Mouse (Mus musculus): ENCODE data around the gene Lmf1. TPM values are rescaled to one million over a fixed set of nuclear protein-coding genes. Genes with fewer than 3 reads are reported as not detected.

Gene Lmf1
- polyA plus RNA-seq, 1 experiment from 2014 or later: 18.8 TPM

DNA sequence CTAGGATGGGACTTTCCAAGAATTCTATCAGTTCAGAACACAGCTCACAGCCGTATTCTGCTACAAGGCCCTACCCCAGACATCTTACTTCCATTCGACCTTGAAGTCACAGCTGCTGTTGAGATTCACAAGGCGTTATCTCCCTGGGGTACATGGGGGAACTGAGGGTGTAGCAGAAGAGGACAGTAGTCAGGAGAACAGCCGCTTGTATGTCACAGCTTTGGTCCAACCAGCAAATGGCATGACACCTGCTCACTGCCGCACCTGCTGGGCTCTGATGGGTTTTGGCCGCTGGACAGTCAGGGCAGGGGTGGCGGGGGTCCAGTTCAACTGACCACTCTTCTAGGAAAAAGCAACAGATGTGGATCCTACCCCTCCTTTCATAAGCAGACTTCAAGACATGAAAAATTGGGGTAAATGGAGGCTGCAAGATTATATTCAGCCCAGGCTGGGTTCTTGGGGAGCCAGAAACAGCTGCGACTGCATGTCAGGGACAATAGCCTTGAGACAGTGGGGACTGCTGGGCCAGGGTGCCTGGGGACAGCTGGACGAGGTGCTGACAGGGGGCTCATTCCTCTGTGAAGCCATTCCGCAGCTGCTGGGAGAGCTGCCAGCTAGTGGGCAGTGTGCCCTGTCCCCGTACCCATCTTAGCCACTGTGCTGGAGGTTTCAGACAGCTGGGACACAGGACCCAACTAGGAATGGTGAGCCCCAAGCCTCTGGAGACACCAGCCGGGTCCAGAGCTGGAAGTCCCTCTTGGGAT lies 3.5 kb upstream of the Lmf1 start:
- H3K36me3 ChIP-seq (ENCODE audit: control insufficient read depth, insufficient read depth, low read length): no peaks in the 10 kb centered on the region
- no peak for ATAC-seq

DNA sequence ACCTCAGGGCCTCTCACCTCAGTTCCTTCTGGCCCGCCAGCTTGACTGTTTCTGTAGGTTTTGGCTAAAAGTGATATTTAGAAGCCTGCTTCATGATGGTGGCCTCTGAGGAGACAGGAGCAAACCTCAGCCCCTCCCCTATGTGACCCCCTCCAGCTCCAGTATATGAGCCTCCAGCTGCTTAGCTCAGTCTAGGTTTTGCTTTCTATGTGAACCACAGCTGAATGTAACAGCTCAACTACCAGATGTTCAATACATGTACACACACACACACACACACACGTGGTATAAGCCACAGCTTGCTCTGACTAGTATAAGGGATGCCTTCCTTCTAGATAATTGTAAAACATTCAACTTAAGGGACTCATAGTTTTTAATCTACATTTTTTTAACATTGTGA lies 2.9 kb upstream of the Lmf1 start:
- 76% methylated on average over 2 of the region's 2 CpGs for WGBS

More for the DNA sequence above, 3.5 kb upstream of the Lmf1 start:
- Histone ChIP-seq H3K27ac (ENCODE audit: low read depth, low read length) (no peak overlapping the region), H3K27me3 (replicated peaks; ENCODE audit: control insufficient read depth, insufficient read depth, low read length) (no peaks in the 10 kb centered on the region), H3K9ac (ENCODE audit: low read length) (no peak overlapping the region), H3K4me2 (ENCODE audit: low read length) (no peak overlapping the region), H3K9me3 (replicated peaks; ENCODE audit: control insufficient read depth, low read length) (no peaks in the 10 kb centered on the region), H3K4me3 (ENCODE audit: low read depth, low read length) (no peak overlapping the region), H3K4me1 (ENCODE audit: control insufficient read depth, insufficient read depth, low read length) (peaks cover 15% of the 10 kb centered on the region)
- no peak for DNase-seq (ENCODE audit: low spot score)
- 59% methylated on average over 12 of the region's 12 CpGs for WGBS

DNA sequence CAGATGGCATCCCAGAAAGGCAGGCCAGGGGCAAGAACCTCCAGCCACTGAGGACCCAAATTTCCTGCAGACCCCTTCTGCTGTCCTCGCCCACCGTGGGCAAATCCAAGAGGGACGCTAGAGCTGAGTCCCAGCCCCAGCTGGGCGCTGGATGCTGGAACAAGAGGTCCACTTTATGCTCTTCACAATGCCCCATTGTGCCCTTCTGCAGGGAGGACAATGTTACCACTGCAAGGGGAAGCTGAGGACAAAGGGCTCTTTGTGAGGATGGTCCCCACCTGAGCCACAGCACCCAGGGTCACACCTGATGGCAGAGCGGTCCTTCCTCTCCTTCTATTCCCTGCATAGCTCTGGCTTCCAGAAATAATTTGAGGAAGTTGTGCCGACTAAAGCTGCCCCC lies 1.6 kb upstream of the Lmf1 start:
- WGBS: 25% methylated on average over 6 of the region's 6 CpGs
- Histone ChIP-seq H3K27ac (ENCODE audit: low read depth, low read length) (no peak overlapping the region), H3K9ac (ENCODE audit: low read length) (no peak overlapping the region), H3K27me3 (replicated peaks; ENCODE audit: control insufficient read depth, insufficient read depth, low read length) (no peaks in the 10 kb centered on the region), H3K9me3 (replicated peaks; ENCODE audit: control insufficient read depth, low read length) (no peaks in the 10 kb centered on the region), H3K36me3 (ENCODE audit: control insufficient read depth, insufficient read depth, low read length) (no peaks in the 10 kb centered on the region), H3K4me2 (ENCODE audit: low read length) (no peak overlapping the region), H3K4me3 (ENCODE audit: low read depth, low read length) (no peak overlapping the region), H3K4me1 (ENCODE audit: control insufficient read depth, insufficient read depth, low read length) (peaks cover 6% of the 10 kb centered on the region; the same call in 1 of the 2 replicates)
- DNase-seq (ENCODE audit: low spot score) (no peak), ATAC-seq (no peak)

More for the DNA sequence above, 2.9 kb upstream of the Lmf1 start:
- H3K27me3 ChIP-seq (replicated peaks; ENCODE audit: control insufficient read depth, insufficient read depth, low read length): no peaks in the 10 kb centered on the region
- no peak overlapping the region for H3K27ac ChIP-seq (ENCODE audit: low read depth, low read length)
- no peak overlapping the region for H3K9ac ChIP-seq (ENCODE audit: low read length)
- no peaks in the 10 kb centered on the region for H3K9me3 ChIP-seq (replicated peaks; ENCODE audit: control insufficient read depth, low read length)
- ATAC-seq (no peak), DNase-seq (ENCODE audit: low spot score) (no peak)
- H3K36me3 ChIP-seq (ENCODE audit: control insufficient read depth, insufficient read depth, low read length): no peaks in the 10 kb centered on the region
- no peak overlapping the region for H3K4me2 ChIP-seq (ENCODE audit: low read length)
- H3K4me3 ChIP-seq (ENCODE audit: low read depth, low read length): no peak overlapping the region
- H3K4me1 ChIP-seq (ENCODE audit: control insufficient read depth, insufficient read depth, low read length): peaks cover 9% of the 10 kb centered on the region; the same call in 1 of the 2 replicates

- ATAC-seq (no peak), DNase-seq (ENCODE audit: low spot score) (no peak)
- 44% methylated on average over 2 of the region's 2 CpGs for WGBS
- Histone ChIP-seq H3K4me1 (ENCODE audit: control insufficient read depth, insufficient read depth, low read length) (peaks cover 6% of the 10 kb centered on the region; the same call in 1 of the 2 replicates), H3K9ac (ENCODE audit: low read length) (no peak overlapping the region), H3K27ac (ENCODE audit: low read depth, low read length) (no peak overlapping the region), H3K36me3 (ENCODE audit: control insufficient read depth, insufficient read depth, low read length) (no peaks in the 10 kb centered on the region), H3K9me3 (replicated peaks; ENCODE audit: control insufficient read depth, low read length) (no peaks in the 10 kb centered on the region), H3K4me3 (ENCODE audit: low read depth, low read length) (no peak overlapping the region), H3K4me2 (ENCODE audit: low read length) (no peak overlapping the region), H3K27me3 (replicated peaks; ENCODE audit: control insufficient read depth, insufficient read depth, low read length) (no peaks in the 10 kb centered on the region)
These were observed 1.2 kb upstream of the Lmf1 start for GRCm38 (mm10) chr17:25577702-25578101.

- H3K4me1 ChIP-seq (ENCODE audit: control insufficient read depth, insufficient read depth, low read length): peaks cover 6% of the 10 kb centered on the region; the same call in 1 of the 2 replicates
- H3K4me2 ChIP-seq (ENCODE audit: low read length): peak overlapping the region; percentile 70
- DNase-seq (ENCODE audit: low spot score): no peak
- H3K9ac ChIP-seq (ENCODE audit: low read length): peak overlapping the region; percentile 82
- no peaks in the 10 kb centered on the region for H3K9me3 ChIP-seq (replicated peaks; ENCODE audit: control insufficient read depth, low read length)
- ATAC-seq: peak; percentile 21
- peak overlapping the region; percentile 67 for H3K4me3 ChIP-seq (ENCODE audit: low read depth, low read length)
- H3K36me3 ChIP-seq (ENCODE audit: control insufficient read depth, insufficient read depth, low read length): no peaks in the 10 kb centered on the region
- H3K27ac ChIP-seq (ENCODE audit: low read depth, low read length): peak overlapping the region; percentile 29; the same call in 1 of the 2 replicates
- H3K27me3 ChIP-seq (replicated peaks; ENCODE audit: control insufficient read depth, insufficient read depth, low read length): no peaks in the 10 kb centered on the region
- WGBS: 6% methylated on average over 21 of the region's 21 CpGs
These were observed 605 bp downstream of the Lmf1 start for GRCm38 (mm10) chr17:25579332-25580047.

DNA sequence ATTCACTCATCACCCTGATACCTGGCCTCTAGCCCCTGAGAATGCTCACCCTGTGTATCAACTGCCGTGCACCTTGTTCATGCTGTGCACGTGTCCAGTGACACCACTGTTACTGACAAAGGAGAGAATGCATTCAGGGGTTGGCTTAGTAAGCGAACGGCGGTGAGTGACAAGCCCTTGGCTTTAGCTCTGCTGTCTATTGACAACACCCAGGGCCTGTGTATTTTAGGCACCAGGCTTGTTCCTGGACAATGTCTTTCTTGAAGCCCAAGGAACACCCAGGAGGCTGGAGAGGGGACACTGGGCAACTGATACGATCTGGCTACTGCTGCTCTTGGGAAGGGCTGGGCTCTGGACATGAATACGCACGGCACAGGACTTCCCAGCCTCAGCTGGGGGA lies 3.2 kb downstream of the Lmf1 start:
- no peak for ATAC-seq
- no peaks in the 10 kb centered on the region for H3K9me3 ChIP-seq (replicated peaks; ENCODE audit: control insufficient read depth, low read length)
- no peak overlapping the region for H3K4me3 ChIP-seq (ENCODE audit: low read depth, low read length)
- H3K27me3 ChIP-seq (replicated peaks; ENCODE audit: control insufficient read depth, insufficient read depth, low read length): no peaks in the 10 kb centered on the region
- H3K36me3 ChIP-seq (ENCODE audit: control insufficient read depth, insufficient read depth, low read length): peaks cover 16% of the 10 kb centered on the region
- H3K4me2 ChIP-seq (ENCODE audit: low read length): no peak overlapping the region
- peaks cover 6% of the 10 kb centered on the region; the same call in 1 of the 2 replicates for H3K4me1 ChIP-seq (ENCODE audit: control insufficient read depth, insufficient read depth, low read length)
- 77% methylated on average over 8 of the region's 8 CpGs for WGBS
- DNase-seq (ENCODE audit: low spot score): no peak
- H3K9ac ChIP-seq (ENCODE audit: low read length): 0 out of 2 replicates have a peak overlapping the region, but pooled peaks have one; percentile 25
- no peak overlapping the region for H3K27ac ChIP-seq (ENCODE audit: low read depth, low read length)

- H3K4me2 ChIP-seq (ENCODE audit: low read length): no peak overlapping the region
- no peak for ATAC-seq
These were observed 4.2 kb downstream of the Lmf1 start for GRCm38 (mm10) chr17:25583099-25583498.

GRCm38 (mm10) chr17:25583858-25584257 lies 5.0 kb downstream of the Lmf1 start:
- no peak overlapping the region for H3K4me2 ChIP-seq (ENCODE audit: low read length)
- no peak for ATAC-seq
- no peaks in the 10 kb centered on the region for H3K27me3 ChIP-seq (replicated peaks; ENCODE audit: control insufficient read depth, insufficient read depth, low read length)
- H3K36me3 ChIP-seq (ENCODE audit: control insufficient read depth, insufficient read depth, low read length): peaks cover 31% of the 10 kb centered on the region
- no peaks in the 10 kb centered on the region for H3K9me3 ChIP-seq (replicated peaks; ENCODE audit: control insufficient read depth, low read length)
- no peak overlapping the region for H3K9ac ChIP-seq (ENCODE audit: low read length)
- H3K4me1 ChIP-seq (ENCODE audit: control insufficient read depth, insufficient read depth, low read length): peaks cover 6% of the 10 kb centered on the region; the same call in 1 of the 2 replicates
- no peak overlapping the region for H3K27ac ChIP-seq (ENCODE audit: low read depth, low read length)
- 90% methylated on average over 8 of the region's 8 CpGs for WGBS
- no peak overlapping the region for H3K4me3 ChIP-seq (ENCODE audit: low read depth, low read length)
- no peak for DNase-seq (ENCODE audit: low spot score)

More at GRCm38 (mm10) chr17:25583099-25583498, 4.2 kb downstream of the Lmf1 start:
- Histone ChIP-seq H3K36me3 (ENCODE audit: control insufficient read depth, insufficient read depth, low read length) (peaks cover 24% of the 10 kb centered on the region), H3K4me3 (ENCODE audit: low read depth, low read length) (no peak overlapping the region), H3K27me3 (replicated peaks; ENCODE audit: control insufficient read depth, insufficient read depth, low read length) (no peaks in the 10 kb centered on the region), H3K27ac (ENCODE audit: low read depth, low read length) (no peak overlapping the region), H3K4me1 (ENCODE audit: control insufficient read depth, insufficient read depth, low read length) (peaks cover 6% of the 10 kb centered on the region; the same call in 1 of the 2 replicates), H3K9ac (ENCODE audit: low read length) (no peak overlapping the region), H3K9me3 (replicated peaks; ENCODE audit: control insufficient read depth, low read length) (no peaks in the 10 kb centered on the region)
- DNase-seq (ENCODE audit: low spot score): no peak
- 87% methylated on average over 4 of the region's 4 CpGs for WGBS

Data from forebrain, embryonic 14.5 days (tissue).